Mouse (Mus musculus) c-Kit-positive CD71-positive TER-119-positive erythroid progenitor cells, embryonic 14.5 days (primary cell): ENCODE results near the gene Ada.

ENCODE experiments used
- DNase-seq: peaks from one replicate; pipeline ENCODE4 v3.0.0-alpha.2; 2013; ENCODE audit warnings: low spot score

Ada gene

GRCm38 (mm10) chr2:163749647-163750611, at the start of gene Ada:
Gene Ada (minus strand): TSS chr2:163750239.
- DNase-seq, result peak; percentile 41

- no peak for DNase-seq
Measured at GRCm38 (mm10) chr2:163798411-163798810, 48.4 kb upstream of the Ada start.

DNA sequence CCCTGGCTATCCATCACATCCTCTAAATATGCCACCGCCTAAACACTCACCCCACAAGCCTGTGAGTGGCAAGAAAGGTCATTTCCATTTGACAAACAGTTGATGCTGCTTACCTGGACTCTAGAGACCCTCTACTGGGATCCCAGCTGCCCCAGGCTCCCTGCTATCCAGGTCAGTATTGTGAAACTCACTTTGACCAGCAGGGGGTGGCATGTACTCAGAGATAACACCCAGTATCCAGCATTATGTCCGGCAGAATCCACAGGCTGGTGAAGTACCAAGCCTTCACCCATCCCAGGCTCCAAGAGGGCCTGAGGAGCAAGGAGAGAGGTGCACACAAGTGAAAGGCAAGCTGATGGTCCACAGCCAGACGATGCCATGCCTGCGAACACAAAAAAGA, 38.4 kb upstream of the Ada start:
- peak; percentile 16 for DNase-seq

DNA sequence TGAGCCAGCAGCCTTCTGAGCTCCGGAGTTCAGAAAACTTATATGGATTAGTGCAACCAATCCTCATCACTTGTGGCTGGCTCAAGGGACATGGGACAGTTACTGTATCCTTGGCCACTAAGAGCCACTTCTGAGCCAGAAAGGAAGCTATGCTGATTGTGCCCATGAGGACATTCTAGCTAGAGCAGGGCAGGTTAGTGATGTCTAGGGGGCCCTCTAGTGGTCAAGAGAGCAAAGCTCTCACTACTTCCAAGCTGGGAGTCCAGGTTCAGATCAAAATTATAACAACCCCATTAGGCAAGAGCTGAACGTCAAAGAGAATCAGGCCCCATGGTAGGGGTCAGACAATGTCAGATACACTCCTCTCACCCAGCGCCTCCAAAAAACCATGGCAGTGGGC, 37.7 kb upstream of the Ada start:
- peak; percentile 50 for DNase-seq

GRCm38 (mm10) chr2:163787086-163787485, 37.0 kb upstream of the Ada start:
- no peak for DNase-seq

DNA sequence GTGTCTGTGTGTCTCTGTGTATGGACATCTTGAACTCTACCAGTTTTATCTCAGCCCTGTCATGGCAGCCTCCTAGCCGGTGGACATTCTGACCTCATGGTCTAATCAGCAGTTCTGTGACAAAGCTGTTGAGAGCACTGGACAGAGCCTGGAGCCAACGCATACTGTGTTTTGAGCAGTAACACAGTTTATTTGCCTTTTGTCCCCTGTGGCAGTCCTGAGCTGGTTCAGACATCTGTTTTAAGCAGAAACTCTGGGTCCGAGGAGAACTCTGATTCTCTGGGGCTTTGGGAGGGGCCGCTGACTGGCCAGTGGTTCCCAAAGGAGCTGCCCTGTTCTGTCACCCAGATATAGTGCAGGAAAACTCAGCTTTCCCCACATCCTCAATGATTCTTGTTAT, 33.9 kb upstream of the Ada start:
- DNase-seq, result no peak

- DNase-seq, result no peak
Measured at GRCm38 (mm10) chr2:163783368-163783767, 33.3 kb upstream of the Ada start.

DNA sequence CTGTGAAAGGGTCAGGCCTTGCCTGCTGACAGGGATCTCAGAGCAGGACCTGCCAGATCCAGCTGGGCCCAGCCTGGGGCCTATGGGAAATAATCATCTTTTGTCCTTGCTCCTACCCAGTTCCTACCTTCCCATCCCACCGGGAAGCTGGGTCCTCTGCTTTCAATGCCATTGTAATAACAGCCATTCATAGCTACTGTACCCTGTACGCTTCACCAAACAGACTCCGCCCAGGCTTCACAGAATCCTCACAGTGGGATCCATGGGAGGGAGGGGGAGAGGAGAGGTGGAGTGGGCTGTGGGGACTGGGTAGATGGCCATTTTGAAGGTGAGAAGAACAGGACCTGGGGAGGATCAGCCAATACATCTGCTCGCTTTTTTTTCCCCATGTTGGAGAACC, 28.9 kb upstream of the Ada start:
- DNase-seq, result no peak

- no peak for DNase-seq
Measured at GRCm38 (mm10) chr2:163777061-163777460, 27.0 kb upstream of the Ada start.

DNA sequence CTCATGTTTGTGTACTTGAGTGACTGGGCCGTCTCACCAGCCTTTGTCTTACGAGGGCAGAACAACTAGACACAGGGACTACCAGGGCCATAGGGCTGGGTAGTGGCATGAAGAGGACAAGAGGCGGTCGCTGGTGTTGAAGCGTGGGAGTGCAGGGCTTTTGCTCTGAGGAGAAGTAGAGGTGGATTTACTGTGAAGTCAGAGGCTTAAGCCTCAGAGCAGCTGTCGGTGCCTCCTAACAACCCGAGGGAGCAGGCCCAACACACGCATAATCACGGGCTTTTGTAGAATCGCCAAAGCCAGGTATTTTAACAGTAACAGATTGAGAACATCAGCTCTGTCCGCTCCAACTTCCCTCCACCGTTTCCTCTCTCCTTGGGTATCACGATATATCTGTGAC, 26.6 kb upstream of the Ada start:
- no peak for DNase-seq

- no peak for DNase-seq
Measured at GRCm38 (mm10) chr2:163770731-163771130, 20.7 kb upstream of the Ada start.

DNA sequence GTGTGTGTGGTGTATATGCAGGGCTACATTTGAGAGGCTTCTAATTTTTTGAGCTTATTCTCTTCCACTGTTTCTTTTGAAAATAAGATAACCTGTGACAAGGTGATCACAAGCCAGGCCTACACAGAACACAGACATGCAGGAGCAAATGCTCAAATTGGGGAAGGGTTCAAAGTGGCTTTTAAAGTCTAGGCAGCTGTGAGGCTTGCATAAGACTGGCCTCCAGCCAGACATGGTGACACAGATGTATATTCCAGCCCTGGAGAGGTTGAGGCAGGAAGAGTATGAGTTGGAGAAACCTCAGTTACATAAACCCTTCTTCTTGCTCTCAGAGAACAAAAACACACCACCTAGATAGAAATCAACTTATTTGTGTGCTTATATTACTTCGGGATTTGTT, 16.9 kb upstream of the Ada start:
- DNase-seq, result no peak

GRCm38 (mm10) chr2:163766261-163766660, 16.2 kb upstream of the Ada start:
- DNase-seq, result no peak

DNA sequence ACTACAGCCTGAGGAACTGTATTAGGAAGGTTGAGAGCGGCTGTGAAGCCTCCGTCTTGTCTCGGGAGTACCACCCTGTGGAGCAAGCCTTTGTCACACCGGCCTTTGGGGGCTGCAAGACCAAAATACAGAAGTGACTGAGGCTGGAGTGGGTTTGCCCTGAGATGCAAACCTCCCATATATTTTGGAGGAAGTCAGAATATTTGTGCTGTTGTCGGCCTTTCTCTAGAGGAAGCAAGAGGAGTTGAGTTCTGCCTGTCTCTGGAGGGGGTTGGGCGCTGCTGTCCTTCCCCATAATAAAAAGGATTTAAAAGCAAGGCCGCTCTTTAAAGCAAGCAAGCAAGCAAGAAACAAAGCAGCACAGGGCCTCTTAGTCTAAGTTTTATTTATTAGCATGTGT, 11.4 kb upstream of the Ada start:
- DNase-seq, result no peak

- no peak for DNase-seq
Measured at GRCm38 (mm10) chr2:163760589-163760988, 10.6 kb upstream of the Ada start.

DNA sequence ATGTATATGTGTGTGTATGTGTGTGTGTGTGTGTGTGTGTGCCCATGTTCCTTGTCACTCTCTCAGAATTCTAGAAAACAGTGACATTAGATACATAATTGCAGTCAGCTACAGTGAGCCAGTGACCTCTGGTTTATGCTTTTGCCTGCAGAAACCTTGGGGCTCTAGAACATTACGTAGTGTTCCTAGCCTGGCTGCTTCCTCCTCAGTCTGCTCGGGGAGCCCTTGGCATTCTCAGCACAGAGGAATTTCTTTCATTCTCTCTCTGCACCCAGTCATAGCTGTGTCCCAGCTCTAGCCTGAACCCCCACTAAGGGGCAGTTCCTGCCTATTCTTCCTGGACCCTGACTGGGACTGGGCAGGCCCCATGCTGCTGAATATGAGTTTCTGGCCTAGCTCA, 8.1 kb upstream of the Ada start:
- no peak for DNase-seq

- no peak for DNase-seq
Measured at GRCm38 (mm10) chr2:163756723-163757122, 6.7 kb upstream of the Ada start.

GRCm38 (mm10) chr2:163754228-163754627, 4.2 kb upstream of the Ada start:
- DNase-seq, result no peak

- DNase-seq, result no peak
Measured at GRCm38 (mm10) chr2:163744801-163745570, 5.1 kb downstream of the Ada start.

GRCm38 (mm10) chr2:163743357-163743756, 6.7 kb downstream of the Ada start:
- no peak for DNase-seq

DNA sequence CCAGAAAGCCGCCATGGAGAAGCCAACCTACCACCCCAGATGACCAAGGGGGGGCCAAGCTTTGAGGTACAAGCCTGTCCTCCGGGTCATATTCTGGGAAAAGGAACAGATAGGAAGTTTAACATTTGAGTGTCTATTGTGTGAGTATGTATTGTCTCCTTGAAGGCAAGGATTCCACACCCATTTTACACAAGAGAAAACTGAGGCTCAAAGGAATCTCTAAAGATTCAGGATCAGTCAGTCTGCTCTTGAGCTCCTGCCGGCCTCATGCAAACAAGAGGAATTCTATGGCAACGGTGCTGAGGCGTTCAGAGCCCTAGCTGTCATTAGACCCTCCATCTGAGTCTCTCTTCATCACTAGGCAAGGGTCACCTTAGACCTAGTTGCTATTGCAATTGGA, 7.4 kb downstream of the Ada start:
- no peak for DNase-seq

- no peak for DNase-seq
Measured at GRCm38 (mm10) chr2:163735980-163736379, 14.1 kb downstream of the Ada start.

GRCm38 (mm10) chr2:163735163-163735562, 14.9 kb downstream of the Ada start:
- no peak for DNase-seq
